Mouse (Mus musculus) olfactory bulb, adult 2 months (tissue): ENCODE results near the gene Olfr279.

Experiments used
- CTCF ChIP-seq: fragments of 200-500 bp; IDR thresholded peaks from 2 replicates; pipeline ENCODE4 v1.5.1; 2012; ENCODE audit warnings: low read depth, mild to moderate bottlenecking, low read length, moderate library complexity; ENCODE audit not compliant: insufficient read depth
- POLR2A ChIP-seq: fragments of 200-500 bp; IDR thresholded peaks from 2 replicates; pipeline ENCODE4 v1.6.1; 2012; ENCODE audit warnings: mild to moderate bottlenecking, low read depth, low read length, moderate library complexity; ENCODE audit not compliant: insufficient read depth

DNA sequence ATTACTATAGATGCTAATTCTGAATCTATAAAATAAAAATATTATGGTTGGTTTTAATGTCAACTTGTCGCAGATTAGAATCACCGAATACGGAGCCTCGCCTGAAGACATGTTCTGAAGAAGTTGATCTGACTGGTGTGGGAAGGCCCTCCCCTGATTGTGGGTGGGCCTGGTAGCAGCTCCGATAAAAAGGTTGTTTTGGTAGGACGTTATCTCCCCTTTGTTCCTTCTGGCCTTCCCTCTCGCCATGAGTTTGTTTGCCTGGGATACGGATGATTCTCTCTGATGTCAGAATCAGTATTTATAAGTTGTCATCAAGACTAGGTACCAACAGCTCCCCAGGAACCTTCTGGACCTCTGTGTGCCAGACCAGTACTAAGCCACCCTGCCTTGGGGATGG lies 20.0 kb downstream of the Olfr279 start:
- TF ChIP-seq CTCF (no peak), POLR2A (no peak)
